Mouse (Mus musculus): ENCODE data around the gene Shc2. TPM values are rescaled to one million over a fixed set of nuclear protein-coding genes. Genes with fewer than 3 reads are reported as not detected.

Shc2 gene
- polyA plus RNA-seq, 1 experiment, result 1.7 TPM

- no peaks in the 10 kb centered on the region for H3K4me1 ChIP-seq (ENCODE audit: control insufficient read depth, insufficient read depth, insufficient read length, low read length)
- no peak overlapping the region for H3K27ac ChIP-seq (replicated peaks; ENCODE audit: low read depth, low read length)
- no peak overlapping the region for H3K4me3 ChIP-seq (ENCODE audit: insufficient read depth, low read depth, low read length)
These were observed 11.5 kb upstream of the Shc2 start for GRCm38 (mm10) chr10:79649070-79649751.

GRCm38 (mm10) chr10:79645711-79646110, 8.0 kb upstream of the Shc2 start, which contains the start of gene Odf3l2:
Gene Odf3l2 (minus strand): TSS chr10:79645738.
- no peaks in the 10 kb centered on the region for H3K4me1 ChIP-seq (ENCODE audit: control insufficient read depth, insufficient read depth, insufficient read length, low read length)
- H3K27ac ChIP-seq (replicated peaks; ENCODE audit: low read depth, low read length), result no peak within 1 kb of the TSS
- no peak within 1 kb of the TSS for H3K4me3 ChIP-seq (ENCODE audit: insufficient read depth, low read depth, low read length)

- 0 out of 2 replicates have a peak overlapping the region, but pooled peaks have one; percentile 60 for H3K4me3 ChIP-seq (ENCODE audit: insufficient read depth, low read depth, low read length)
- no peaks in the 10 kb centered on the region for H3K4me1 ChIP-seq (ENCODE audit: control insufficient read depth, insufficient read depth, insufficient read length, low read length)
- no peak overlapping the region for H3K27ac ChIP-seq (replicated peaks; ENCODE audit: low read depth, low read length)
These were observed 927 bp upstream of the Shc2 start for GRCm38 (mm10) chr10:79638486-79639204.

GRCm38 (mm10) chr10:79636287-79636686, 1.4 kb downstream of the Shc2 start:
- Histone ChIP-seq H3K4me1 (ENCODE audit: control insufficient read depth, insufficient read depth, insufficient read length, low read length) (no peaks in the 10 kb centered on the region), H3K27ac (replicated peaks; ENCODE audit: low read depth, low read length) (no peak overlapping the region), H3K4me3 (ENCODE audit: insufficient read depth, low read depth, low read length) (no peak overlapping the region)

- no peak overlapping the region for H3K4me3 ChIP-seq (ENCODE audit: insufficient read depth, low read depth, low read length)
- no peaks in the 10 kb centered on the region for H3K4me1 ChIP-seq (ENCODE audit: control insufficient read depth, insufficient read depth, insufficient read length, low read length)
- peak overlapping the region; percentile 58 for H3K27ac ChIP-seq (replicated peaks; ENCODE audit: low read depth, low read length)
These were observed 4.5 kb downstream of the Shc2 start for GRCm38 (mm10) chr10:79633006-79633777.

GRCm38 (mm10) chr10:79631432-79631831, 6.3 kb downstream of the Shc2 start:
- no peak overlapping the region for H3K4me3 ChIP-seq (ENCODE audit: insufficient read depth, low read depth, low read length)
- H3K27ac ChIP-seq (replicated peaks; ENCODE audit: low read depth, low read length), result no peak overlapping the region
- no peaks in the 10 kb centered on the region for H3K4me1 ChIP-seq (ENCODE audit: control insufficient read depth, insufficient read depth, insufficient read length, low read length)

GRCm38 (mm10) chr10:79628377-79628776, 9.3 kb downstream of the Shc2 start:
- H3K4me3 ChIP-seq (ENCODE audit: insufficient read depth, low read depth, low read length), result no peak overlapping the region
- no peak overlapping the region for H3K27ac ChIP-seq (replicated peaks; ENCODE audit: low read depth, low read length)
- no peaks in the 10 kb centered on the region for H3K4me1 ChIP-seq (ENCODE audit: control insufficient read depth, insufficient read depth, insufficient read length, low read length)

GRCm38 (mm10) chr10:79626156-79626555, 11.6 kb downstream of the Shc2 start:
- no peak overlapping the region for H3K4me3 ChIP-seq (ENCODE audit: insufficient read depth, low read depth, low read length)
- no peaks in the 10 kb centered on the region for H3K4me1 ChIP-seq (ENCODE audit: control insufficient read depth, insufficient read depth, insufficient read length, low read length)
- no peak overlapping the region for H3K27ac ChIP-seq (replicated peaks; ENCODE audit: low read depth, low read length)

GRCm38 (mm10) chr10:79625398-79625797, 12.3 kb downstream of the Shc2 start:
- Histone ChIP-seq H3K4me3 (ENCODE audit: insufficient read depth, low read depth, low read length) (no peak overlapping the region), H3K27ac (replicated peaks; ENCODE audit: low read depth, low read length) (no peak overlapping the region), H3K4me1 (ENCODE audit: control insufficient read depth, insufficient read depth, insufficient read length, low read length) (no peaks in the 10 kb centered on the region)

- no peak overlapping the region for H3K4me3 ChIP-seq (ENCODE audit: insufficient read depth, low read depth, low read length)
- H3K4me1 ChIP-seq (ENCODE audit: control insufficient read depth, insufficient read depth, insufficient read length, low read length), result no peaks in the 10 kb centered on the region
- H3K27ac ChIP-seq (replicated peaks; ENCODE audit: low read depth, low read length), result no peak overlapping the region
These were observed 13.8 kb downstream of the Shc2 start for GRCm38 (mm10) chr10:79623950-79624349.

GRCm38 (mm10) chr10:79616376-79616775, 21.3 kb downstream of the Shc2 start:
- H3K27ac ChIP-seq (replicated peaks; ENCODE audit: low read depth, low read length), result no peak overlapping the region
- H3K4me3 ChIP-seq (ENCODE audit: insufficient read depth, low read depth, low read length), result no peak overlapping the region
- H3K4me1 ChIP-seq (ENCODE audit: control insufficient read depth, insufficient read depth, insufficient read length, low read length), result no peaks in the 10 kb centered on the region

- Histone ChIP-seq H3K4me3 (ENCODE audit: insufficient read depth, low read depth, low read length) (no peak overlapping the region), H3K27ac (replicated peaks; ENCODE audit: low read depth, low read length) (no peak overlapping the region), H3K4me1 (ENCODE audit: control insufficient read depth, insufficient read depth, insufficient read length, low read length) (no peaks in the 10 kb centered on the region)
These were observed 21.9 kb downstream of the Shc2 start for GRCm38 (mm10) chr10:79615860-79616259.

- H3K27ac ChIP-seq (replicated peaks; ENCODE audit: low read depth, low read length), result no peak overlapping the region
- H3K4me1 ChIP-seq (ENCODE audit: control insufficient read depth, insufficient read depth, insufficient read length, low read length), result no peaks in the 10 kb centered on the region
- H3K4me3 ChIP-seq (ENCODE audit: insufficient read depth, low read depth, low read length), result peak overlapping the region; percentile 55; the same call in 1 of the 2 replicates
These were observed 23.4 kb downstream of the Shc2 start for GRCm38 (mm10) chr10:79614305-79614643.

- Histone ChIP-seq H3K4me3 (ENCODE audit: insufficient read depth, low read depth, low read length) (peak within 1 kb of the TSS; percentile 55), H3K27ac (replicated peaks; ENCODE audit: low read depth, low read length) (no peak within 1 kb of the TSS), H3K4me1 (ENCODE audit: control insufficient read depth, insufficient read depth, insufficient read length, low read length) (no peaks in the 10 kb centered on the region)
These were observed 24.0 kb downstream of the Shc2 start, which contains the start of gene C2cd4c for GRCm38 (mm10) chr10:79613578-79614304. Gene C2cd4c (minus strand): TSS chr10:79614025.
